Mouse (Mus musculus): ENCODE results near the gene Mup7. TPM values are rescaled to one million over a fixed set of nuclear protein-coding genes. Genes with fewer than 3 reads are reported as not detected.
A peak's percentile ranks its signal among the peaks of the same experiment; 100 is the strongest.
"Not testable (repeated sequence)": the region's sequence is repeated elsewhere in the genome, so short reads cannot be mapped to it uniquely, and the experiment has no call there.

The Mup7 gene
- total RNA-seq (2014; rRNA removed) (2.5 and 19.0 TPM in 2 replicates), polyA plus RNA-seq (2012; rRNA removed) (3.2 and 4.4 TPM in 2 replicates)

DNA sequence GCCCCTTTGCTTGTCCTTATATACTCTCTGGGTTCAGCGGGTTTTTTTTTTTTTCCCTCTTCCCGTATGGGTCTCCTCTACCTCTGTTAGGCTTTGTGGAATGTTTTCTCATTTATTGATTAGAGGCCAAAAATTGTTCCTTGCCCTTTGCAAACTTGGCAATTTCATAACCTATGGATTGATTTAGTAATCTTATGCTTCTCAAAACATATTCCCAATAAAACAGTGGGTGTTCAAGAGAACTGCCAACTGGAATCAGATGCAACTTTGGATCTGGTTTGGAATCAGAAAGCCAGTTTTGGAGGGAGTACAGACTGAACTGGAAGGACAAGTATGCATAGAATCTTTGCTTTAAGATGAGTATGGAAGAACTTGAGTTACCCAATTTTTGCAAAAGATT, at the start of gene Mup7:
Gene Mup7, minus strand, starts transcription at position 101 of the 400 bp plus-strand sequence.
- 28% methylated on average over 2 of the region's 2 CpGs for WGBS
- peak; percentile 63 for DNase-seq (ENCODE audit: extremely low read depth, low read depth, low spot score)
- peak within 1 kb of the TSS; percentile 20; the same call in 1 of the 2 replicates for H3K4me3 ChIP-seq (ENCODE audit: insufficient read depth, low read depth, low read length)
- not testable (repeated sequence) for H3K27me3 ChIP-seq (ENCODE audit: control insufficient read depth, insufficient read depth, low read length); H3K36me3 ChIP-seq (ENCODE audit: control insufficient read depth, insufficient read depth, low read length); H3K4me1 ChIP-seq (ENCODE audit: control insufficient read depth, insufficient read depth, low read length); H3K79me2 ChIP-seq (ENCODE audit: control insufficient read depth, insufficient read depth, low read length); H3K27ac ChIP-seq (replicated peaks; ENCODE audit: insufficient read depth, low read depth, low read length); H3K9ac ChIP-seq (ENCODE audit: low read depth, low read length)

DNA sequence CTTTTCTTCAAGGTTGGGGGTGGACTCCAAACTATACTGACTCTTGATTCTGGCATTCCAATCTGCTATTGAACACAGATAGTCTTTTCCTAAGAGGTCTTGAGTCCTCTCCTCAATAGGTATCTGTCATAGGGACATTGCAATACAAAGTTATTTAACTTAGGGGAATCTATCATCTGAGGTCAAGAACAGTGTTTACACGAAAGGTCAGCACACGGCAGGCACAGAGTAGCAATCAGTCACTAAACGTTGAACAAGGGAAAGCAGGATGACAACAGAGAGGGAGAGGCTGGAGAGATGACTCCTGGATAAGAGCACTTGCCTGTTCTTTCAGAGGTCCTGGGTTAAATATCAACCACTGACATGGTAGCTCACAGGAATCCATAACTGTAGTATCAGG, 9.6 kb upstream of the Mup7 start:
- not testable (repeated sequence) for H3K4me3 ChIP-seq (ENCODE audit: insufficient read depth, low read depth, low read length); H3K4me1 ChIP-seq (ENCODE audit: control insufficient read depth, insufficient read depth, low read length); H3K27ac ChIP-seq (replicated peaks; ENCODE audit: insufficient read depth, low read depth, low read length); H3K9ac ChIP-seq (ENCODE audit: low read depth, low read length); H3K36me3 ChIP-seq (ENCODE audit: control insufficient read depth, insufficient read depth, low read length); H3K27me3 ChIP-seq (ENCODE audit: control insufficient read depth, insufficient read depth, low read length); H3K79me2 ChIP-seq (ENCODE audit: control insufficient read depth, insufficient read depth, low read length)
- DNase-seq (ENCODE audit: extremely low read depth, low read depth, low spot score): peak; percentile 92
- WGBS: 10% methylated on average over 3 of the region's 3 CpGs

DNA sequence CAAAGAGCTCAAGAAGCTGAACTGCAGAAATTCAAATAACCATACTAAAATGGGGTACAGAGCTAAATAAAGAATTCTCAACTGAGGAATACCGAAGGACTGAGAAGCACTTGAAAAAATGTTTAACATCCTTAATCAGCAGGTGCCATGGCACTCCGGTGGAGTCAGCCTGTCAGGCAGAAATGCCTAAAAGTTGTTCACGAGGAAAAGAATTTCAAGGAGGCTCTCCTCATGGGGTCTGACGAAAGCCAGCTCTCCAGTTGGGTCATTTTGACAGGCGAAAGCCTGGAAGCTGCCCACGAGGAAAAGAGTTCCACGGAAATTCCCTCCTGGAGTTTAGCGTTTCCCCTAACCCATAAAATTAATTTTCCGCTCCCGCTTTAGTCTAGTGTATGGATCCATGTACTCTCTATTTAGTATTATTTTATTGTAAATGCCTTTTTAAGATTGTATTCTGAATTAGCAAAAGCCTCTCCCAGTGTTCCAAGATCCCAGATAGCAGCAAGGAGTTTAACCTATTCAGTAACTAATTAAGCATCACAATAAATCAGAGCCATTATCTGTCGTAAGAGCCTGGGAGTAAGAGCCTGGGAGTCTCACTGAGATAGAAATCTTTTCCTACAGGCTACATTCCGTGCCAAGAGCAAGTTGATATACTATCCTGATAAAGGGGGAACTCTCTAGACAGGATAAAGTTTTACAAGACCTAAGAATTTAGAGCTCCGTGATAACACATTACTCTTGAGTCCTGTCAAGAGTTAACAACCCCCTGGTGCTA, 40.8 kb downstream of the Mup7 start:
- not testable (repeated sequence) for H3K9ac ChIP-seq (ENCODE audit: low read depth, low read length); H3K36me3 ChIP-seq (ENCODE audit: control insufficient read depth, insufficient read depth, low read length); H3K4me3 ChIP-seq (ENCODE audit: insufficient read depth, low read depth, low read length); DNase-seq (ENCODE audit: extremely low read depth, low read depth, low spot score); H3K27me3 ChIP-seq (ENCODE audit: control insufficient read depth, insufficient read depth, low read length); H3K27ac ChIP-seq (replicated peaks; ENCODE audit: insufficient read depth, low read depth, low read length); H3K79me2 ChIP-seq (ENCODE audit: control insufficient read depth, insufficient read depth, low read length); H3K4me1 ChIP-seq (ENCODE audit: control insufficient read depth, insufficient read depth, low read length)
- 82% methylated on average over 13 of the region's 13 CpGs for WGBS

DNA sequence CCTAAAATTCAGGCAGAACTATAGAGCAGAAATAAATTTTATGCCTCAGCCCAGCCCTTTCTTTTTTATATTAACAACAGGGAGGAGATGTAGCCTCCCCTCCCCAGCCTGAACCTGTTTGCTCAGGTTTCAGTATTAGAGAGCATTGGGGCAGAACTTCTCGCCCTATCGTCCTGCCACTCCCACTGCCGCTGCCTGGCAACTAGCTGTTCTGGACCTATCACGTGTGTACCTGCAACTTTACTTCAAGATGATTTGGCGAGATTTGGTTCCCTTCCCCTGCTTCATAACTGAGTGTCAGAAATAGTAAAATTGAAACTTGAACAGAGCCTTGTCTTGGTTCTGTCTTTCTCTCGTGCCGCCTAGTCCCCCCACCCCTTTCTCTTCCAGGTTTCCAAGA, 50.1 kb downstream of the Mup7 start:
- H3K27me3 ChIP-seq (ENCODE audit: control insufficient read depth, insufficient read depth, low read length); H3K4me3 ChIP-seq (ENCODE audit: insufficient read depth, low read depth, low read length); H3K27ac ChIP-seq (replicated peaks; ENCODE audit: insufficient read depth, low read depth, low read length); H3K9ac ChIP-seq (ENCODE audit: low read depth, low read length); H3K79me2 ChIP-seq (ENCODE audit: control insufficient read depth, insufficient read depth, low read length); H3K36me3 ChIP-seq (ENCODE audit: control insufficient read depth, insufficient read depth, low read length); H3K4me1 ChIP-seq (ENCODE audit: control insufficient read depth, insufficient read depth, low read length); DNase-seq (ENCODE audit: extremely low read depth, low read depth, low spot score): not testable (repeated sequence)
- WGBS: 85% methylated on average over 7 of the region's 7 CpGs

Other genes with a start within 250 kb of the Mup7 start
- gene Slc46a2, start 155.4 kb downstream of the Mup7 start, total RNA-seq (2014; rRNA removed): not detected in 2 replicates
- gene Slc46a2, start 155.4 kb downstream of the Mup7 start, polyA plus RNA-seq (2012; rRNA removed): not detected in 2 replicates
- gene Mup4, start 109.8 kb downstream of the Mup7 start, total RNA-seq (2014; rRNA removed): not detected in 2 replicates
- not detected in 2 replicates for gene Mup4, start 109.8 kb downstream of the Mup7 start, polyA plus RNA-seq (2012; rRNA removed)
- 0.18 TPM in 1 of 2 replicates, not detected in the other for gene Mup6, start 106.2 kb downstream of the Mup7 start, total RNA-seq (2014; rRNA removed)
- not detected in 2 replicates for gene Mup6, start 106.2 kb downstream of the Mup7 start, polyA plus RNA-seq (2012; rRNA removed)
- gene Mup2, start 83.8 kb upstream of the Mup7 start, total RNA-seq (2014; rRNA removed): 6.2 and 24.5 TPM in 2 replicates
- 2.6 and 11.4 TPM in 2 replicates for gene Mup2, start 83.8 kb upstream of the Mup7 start, polyA plus RNA-seq (2012; rRNA removed)
- 0.34 TPM in 1 of 2 replicates, not detected in the other for gene Mup8, start 152.1 kb upstream of the Mup7 start, total RNA-seq (2014; rRNA removed)
- 0.59 TPM in 1 of 2 replicates, not detected in the other for gene Mup8, start 152.1 kb upstream of the Mup7 start, polyA plus RNA-seq (2012; rRNA removed)